Mouse (Mus musculus): ENCODE data around the gene Gstt1.
A peak's percentile ranks its signal among the peaks of the same experiment; 100 is the strongest.

DNA sequence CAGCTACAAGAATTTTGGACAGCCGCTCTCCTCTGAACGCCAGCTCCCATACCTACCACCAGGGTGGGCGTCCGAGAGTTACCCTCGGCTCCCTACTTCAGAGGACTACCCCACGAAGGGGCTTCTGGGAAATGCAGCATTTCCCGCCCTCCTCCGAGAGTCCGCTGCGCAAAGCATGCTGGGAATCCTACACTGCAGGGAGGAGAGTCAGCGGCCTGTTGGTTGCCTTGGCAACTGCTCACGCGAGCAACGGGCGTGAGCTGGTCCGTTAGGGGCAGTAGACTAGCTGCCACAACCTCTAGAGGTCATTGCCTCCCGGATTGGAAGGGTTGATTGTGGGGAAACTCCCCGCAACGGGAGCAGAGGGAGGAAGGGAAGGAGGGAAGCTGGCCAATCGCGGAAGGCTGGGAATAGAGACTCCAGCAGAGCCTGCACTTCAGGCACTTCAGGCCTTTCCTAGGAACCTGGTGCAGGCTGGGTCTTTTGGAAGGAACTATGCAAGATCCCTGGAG is 38.9 kb upstream of the Gstt1 start, which contains the start of gene Gstt2:
- peak; percentile 62 for TF ChIP-seq CTCF (IDR thresholded peaks at IDR 0.05)
- no peak for TF ChIP-seq EP300 (IDR thresholded peaks at IDR 0.05)

All from lung, postnatal 0 days (tissue).